Mouse (Mus musculus) yolk sac, embryonic 10.5 days (tissue): ENCODE measurements around the gene Pde6d.
"Not testable (repeated sequence)": the region's sequence is repeated elsewhere in the genome, so short reads cannot be mapped to it uniquely, and the experiment has no call there.

Source experiments
- DNase-seq: peaks from one replicate; pipeline ENCODE4 v3.0.0-alpha.2; 2017; ENCODE audit warnings: low spot score

The Pde6d gene

DNA sequence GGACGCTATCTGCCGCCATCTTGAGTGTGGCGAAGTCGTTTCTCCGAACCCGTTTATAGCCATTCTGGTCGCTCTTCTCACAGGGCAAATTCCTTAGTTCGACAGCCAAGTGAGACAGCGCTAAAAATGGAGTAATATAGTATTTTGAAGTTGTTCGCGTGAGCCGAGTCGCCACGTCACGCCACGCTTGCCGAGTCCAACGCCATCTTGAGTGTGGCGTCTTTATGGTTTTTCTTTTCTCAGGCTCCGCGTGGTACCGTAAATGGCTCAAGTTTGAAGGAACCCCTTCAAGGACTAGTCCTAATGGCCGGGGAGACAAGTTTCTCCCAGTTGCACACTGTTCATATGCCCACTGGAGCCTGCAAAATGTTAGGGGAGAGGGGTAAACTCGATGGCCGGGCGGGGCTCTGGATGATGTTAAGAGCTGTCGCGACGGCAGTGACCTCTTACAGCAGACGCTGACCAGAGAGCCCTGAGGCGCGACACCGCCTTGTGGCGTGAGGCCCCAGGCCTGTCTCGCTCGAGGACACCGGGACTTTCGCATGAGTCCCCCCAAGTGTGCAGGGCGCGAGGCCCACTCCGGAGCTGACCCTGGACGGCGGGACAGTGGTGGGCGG is 56.8 kb downstream of the Pde6d start:
- peak; percentile 83 for DNase-seq

DNA sequence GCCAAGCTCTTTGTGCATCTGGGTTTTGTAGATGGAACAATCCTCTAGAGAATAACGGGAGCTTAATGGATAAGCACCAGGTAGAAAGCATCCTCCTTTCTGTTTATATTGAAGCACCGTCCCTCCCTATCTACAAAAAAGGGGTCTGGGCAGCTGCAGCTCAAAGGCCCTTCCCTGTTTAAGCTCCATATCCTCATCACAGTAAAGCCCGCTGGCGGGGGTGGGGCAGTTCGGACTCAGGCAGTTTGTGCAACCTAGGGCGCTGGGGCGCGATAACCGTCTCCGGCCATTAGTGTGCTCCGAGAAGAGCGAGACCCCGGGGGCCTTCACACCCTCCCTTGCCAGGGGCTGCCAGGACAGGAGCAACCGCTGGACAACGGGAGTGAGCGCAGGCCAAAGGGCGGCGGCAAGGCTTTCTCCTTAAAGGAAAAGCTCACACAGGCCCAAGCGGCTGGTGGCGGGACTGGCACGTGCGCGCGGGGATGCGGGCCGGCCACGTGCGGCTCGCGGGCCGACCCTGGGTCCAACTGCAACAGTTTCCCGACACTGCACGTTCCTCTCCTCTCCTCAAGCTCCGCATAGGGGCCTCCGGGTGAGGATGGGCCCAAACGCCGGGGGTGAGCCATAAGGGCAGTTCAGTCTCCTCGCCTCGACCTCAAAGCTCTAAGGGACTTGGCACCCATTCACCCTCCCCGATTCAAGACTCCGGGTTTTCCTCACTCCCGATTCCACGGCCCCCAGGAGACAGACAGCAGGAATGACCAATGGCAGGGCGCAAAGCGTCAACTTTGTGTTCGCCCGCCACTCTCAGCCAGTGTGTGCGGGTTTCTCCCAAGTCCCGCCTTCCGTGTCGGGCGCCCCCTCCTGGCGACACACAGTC is 57.6 kb downstream of the Pde6d start:
- peak; percentile 99 for DNase-seq

- no peak for DNase-seq
Measured at GRCm38 (mm10) chr1:86523776-86524618, 58.4 kb downstream of the Pde6d start.

DNA sequence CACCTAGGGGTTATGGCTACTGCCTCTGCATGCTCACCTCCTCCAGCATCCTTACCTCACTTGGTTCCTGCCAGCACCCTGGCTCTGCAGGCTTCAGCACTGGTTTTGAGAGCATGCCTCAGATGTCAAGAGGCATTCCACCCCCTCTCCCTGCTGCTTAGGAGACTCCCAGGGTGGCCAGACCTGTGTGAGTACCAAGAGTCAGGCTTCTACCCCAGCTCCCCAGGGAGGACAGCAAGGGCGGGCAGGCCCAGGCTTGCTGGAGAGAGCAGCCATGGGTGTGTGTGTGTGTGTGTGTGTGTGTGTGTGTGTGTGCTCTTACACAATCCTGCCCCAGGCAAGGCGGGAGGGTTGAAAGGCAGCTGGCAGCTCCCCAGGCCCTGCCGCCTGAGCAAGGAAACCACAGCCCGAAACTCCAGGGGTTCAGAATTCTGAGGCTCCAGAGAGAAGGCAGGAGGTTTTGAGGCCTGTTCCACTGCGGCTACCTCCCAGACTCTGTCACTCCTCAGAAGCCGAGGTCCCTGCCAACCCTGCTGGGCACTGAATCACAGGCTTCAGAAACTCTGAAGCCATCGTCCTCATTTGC is 60.0 kb downstream of the Pde6d start:
- no peak for DNase-seq

GRCm38 (mm10) chr1:86520361-86520760 is 62.1 kb downstream of the Pde6d start:
- peak; percentile 38 for DNase-seq

- no peak for DNase-seq
Measured at GRCm38 (mm10) chr1:86517076-86517475, 65.4 kb downstream of the Pde6d start.

DNA sequence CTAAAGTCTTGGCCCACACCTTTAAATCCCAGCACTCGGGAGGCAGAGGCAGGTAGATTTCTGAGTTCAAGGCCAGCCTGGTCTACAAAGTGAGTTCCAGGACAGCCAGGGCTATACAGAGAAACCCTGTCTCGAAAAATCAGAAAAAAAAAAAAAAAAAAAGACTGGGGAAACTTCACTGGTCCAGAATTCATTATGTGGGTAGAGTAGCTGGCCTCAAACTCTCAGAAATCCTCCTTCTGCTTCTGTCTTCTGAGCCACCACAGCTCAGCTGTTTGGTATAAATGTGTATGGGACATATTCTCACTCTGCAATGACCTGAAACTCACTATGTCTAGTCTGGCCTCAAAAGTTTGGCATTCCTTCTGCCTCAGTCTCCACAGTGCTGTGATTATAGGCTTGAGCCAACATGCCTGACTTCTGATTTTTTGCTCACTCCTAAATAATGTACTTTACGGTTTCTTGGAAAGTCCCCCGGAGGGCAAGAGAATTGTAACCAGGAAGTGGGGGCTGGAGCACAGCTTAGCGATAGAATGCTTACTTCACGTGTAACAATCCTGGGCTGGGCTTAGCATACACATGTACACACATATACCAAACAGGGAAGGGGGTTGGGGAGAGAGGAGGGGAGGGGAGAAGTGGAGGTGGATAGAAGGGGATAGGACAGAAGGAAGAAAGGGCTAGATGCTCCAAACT is 66.6 kb downstream of the Pde6d start:
- no peak for DNase-seq

DNA sequence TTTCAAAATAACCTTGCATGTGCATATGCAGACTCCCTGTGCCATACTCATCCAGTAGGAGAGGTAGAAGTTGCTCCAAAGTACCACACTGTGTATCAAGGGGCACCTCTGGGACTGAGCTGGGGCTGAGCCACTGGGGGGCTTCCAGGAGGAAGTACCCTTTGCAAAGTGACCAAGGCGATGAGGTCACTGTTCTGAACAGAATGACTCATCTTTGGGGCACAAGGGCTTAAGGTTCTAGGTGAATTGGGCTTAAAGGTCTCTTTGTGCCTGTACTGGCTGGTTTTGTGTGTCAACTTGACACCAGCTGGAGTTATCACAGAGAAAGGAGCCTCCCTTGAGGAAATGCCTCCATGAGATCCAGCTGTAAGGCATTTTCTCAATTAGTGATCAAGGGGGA is 69.4 kb downstream of the Pde6d start:
- DNase-seq: not testable (repeated sequence)

DNA sequence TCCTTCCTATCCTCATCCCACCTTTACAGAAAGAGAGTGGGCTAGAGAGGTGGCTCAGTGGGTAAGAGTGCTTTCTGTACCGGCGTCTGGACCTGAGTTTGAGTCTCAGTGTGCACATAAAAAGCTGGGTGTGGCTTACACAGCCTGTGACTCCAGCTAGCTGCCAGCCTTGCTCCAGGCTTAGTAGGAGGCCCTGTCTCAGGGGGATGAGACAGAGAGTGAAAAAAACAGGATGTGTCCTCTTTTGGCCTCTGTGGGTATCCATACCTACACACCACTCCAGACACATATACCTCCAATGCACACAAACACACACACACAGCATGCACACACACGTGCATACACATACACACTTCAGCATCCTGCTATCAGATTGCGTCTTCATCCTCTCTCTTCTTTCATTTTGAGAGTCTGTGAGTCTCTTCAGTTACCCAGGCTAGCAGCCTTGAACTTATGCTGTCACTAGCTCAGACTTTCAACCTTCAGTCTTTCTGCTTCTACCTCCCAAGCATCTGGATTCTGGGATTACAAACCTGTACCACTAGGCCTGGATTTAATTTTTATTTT is 70.2 kb downstream of the Pde6d start:
- DNase-seq: no peak

DNA sequence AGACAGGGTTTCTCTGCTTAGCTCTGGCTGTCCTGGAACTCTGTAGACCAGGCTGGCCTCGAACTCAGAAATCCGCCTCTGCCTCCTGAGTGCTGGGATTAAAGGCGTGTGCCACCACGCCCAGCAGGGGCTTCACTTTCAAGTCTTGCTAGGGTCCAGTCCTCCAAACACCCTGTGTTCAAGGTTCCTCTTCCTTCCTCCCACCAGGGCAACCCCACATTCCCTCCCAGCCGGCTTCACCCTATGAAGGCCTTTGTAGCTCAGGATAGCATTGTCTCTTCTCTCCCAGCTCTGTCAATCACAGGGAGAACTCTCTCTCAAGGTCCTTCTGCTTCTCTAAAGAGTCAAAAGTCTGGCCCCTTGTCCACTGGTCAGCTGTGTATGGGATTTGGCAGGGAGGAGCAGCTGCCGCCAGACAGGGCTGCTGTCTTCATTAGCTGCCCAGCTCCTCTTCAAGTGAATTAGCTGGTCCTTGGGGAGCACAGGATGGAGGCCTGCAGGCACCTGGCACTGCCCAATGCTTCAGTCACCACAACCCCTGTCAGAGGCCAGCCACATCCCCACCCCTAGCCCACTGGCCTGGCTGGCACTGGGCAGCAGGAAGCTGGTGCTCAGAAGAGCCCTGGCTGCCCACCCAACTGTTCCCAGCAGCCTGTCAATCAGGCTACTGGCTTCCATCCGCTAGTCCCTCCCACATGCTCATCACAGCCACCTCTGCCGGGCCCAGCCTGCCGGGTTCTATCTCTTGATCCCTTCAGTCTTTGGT is 71.6 kb downstream of the Pde6d start:
- no peak for DNase-seq

GRCm38 (mm10) chr1:86510266-86510665 is 72.2 kb downstream of the Pde6d start:
- no peak for DNase-seq

DNA sequence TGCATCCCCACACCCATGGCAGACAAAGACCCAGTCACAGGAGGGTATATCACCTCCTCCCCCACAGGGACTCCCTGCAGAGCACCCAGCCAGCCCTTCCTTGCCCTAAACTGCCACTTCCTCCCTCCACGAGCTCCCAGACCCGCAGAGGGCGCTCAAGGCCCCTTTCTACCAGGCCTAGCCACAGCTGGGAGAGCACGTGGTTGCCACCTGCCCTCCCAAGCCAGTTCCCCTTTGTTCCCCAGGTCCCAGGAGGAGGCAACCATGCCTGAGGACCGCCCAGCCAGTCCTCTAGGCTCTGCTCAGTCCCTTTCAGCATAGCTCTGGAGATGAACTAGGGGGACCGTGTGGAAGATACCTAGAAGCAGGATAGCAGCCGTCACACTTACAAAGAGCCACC is 73.0 kb downstream of the Pde6d start:
- DNase-seq: peak; percentile 72

GRCm38 (mm10) chr1:86507866-86508265 is 74.6 kb downstream of the Pde6d start:
- no peak for DNase-seq

DNA sequence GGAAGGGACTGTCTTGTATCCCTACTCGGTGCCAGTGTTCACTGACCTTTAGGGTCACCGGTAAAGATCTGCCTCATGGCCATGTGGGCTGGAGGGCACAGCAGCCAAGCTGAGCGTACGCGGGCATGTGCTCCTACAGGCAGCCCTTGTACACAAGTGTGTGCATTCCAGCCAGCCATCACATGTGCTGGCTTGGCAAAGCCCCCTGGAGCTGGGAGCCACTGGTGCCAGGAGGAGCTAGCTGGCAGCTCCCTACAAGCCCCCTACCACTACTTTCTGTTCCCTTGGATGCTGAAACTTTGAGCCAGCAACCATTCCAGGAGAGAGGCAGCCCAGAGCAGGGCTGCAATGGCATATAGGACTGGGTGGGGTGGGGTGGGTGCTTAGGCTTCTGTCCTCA is 76.0 kb downstream of the Pde6d start:
- no peak for DNase-seq

DNA sequence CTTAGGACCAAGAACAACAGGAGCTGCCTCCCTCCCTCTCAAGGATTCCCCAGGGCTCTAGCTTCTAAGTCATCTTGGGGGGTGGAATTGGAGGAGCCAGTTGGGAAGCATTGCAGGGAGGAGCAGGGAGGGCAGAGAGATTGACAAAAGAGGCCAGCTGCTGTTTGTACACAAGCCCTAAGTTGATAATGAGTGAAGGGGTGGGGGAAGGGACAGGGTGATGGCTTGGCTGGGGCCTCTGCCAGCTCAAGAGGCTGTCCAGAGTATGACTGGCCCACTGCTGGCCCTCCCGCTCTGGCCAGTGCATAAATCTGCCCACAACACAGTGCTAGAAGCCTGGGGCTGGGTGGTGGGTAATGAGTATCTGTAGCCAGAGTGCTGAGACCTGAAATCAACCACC is 77.0 kb downstream of the Pde6d start:
- peak; percentile 27 for DNase-seq

- peak; percentile 32 for DNase-seq
Measured at GRCm38 (mm10) chr1:86504697-86505421, 77.6 kb downstream of the Pde6d start.

DNA sequence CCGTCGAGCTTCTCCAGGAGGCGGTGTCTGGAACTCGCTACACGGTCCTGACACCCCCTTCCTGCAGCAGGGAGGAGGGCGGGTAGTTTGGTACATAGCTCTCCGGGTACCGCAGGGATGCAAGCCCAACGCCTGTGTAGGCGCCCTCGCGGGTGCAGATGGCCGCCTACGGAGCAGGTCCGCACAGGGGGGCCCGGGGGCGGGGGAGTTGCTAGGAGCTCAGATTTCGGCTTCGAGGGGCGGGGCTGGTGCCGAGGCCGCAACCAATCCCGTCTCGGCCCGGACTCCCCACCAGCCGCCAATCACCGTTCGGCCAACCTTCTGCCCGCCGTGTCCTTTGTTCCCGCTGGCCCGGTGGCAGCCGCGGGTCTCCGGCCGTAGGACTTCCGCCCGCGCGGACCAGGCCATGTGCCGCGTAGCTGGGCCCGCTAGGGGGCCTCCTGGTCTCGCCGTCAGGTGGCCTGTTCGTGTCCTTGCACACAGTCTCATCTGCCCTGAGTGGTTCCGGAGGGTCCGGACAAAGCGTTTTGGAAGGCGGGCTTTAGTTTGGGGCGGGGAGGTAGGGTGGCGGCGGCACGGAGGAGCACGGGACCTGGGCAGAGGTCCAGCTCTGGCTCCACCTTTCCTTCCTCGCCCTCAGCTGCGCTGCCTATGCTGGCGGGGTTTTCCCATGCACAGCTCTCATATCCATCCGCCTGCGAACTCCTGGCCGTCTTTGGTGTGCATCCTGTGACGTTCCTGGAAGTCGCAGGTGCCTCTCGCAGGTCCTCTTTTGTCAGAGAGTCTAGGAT is 78.3 kb downstream of the Pde6d start:
- DNase-seq: peak; percentile 96

DNA sequence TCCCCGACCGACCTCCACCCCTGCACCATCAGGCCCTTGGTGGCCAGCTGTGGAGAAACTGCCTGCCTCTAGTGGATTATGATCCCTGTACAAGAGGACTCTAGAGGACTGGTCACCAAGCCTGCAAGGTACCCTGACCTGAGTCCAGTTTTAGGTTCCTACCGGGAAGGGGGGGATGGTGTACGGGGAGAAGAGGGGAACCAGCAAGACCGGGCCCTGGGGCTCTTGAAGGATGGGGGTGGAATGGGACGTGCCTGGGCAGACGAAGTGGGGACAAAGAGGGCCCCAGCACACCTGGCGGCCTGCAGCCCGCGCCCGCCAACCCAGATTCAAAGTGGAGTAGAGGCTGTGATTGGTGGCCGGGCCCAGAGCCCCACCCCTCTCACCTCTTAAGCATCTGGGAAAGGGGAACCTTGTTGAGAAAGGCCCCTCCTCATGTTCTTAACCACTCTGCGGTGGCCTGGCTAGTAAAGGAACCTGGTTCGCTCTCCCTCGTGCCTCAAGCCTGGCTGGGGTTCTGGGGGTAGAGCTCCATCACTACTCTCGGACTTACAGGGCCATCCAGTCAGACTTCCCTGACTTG is 79.2 kb downstream of the Pde6d start:
- DNase-seq: peak; percentile 40
